Mouse (Mus musculus) heart, embryonic 10.5 days (tissue): ENCODE measurements around the gene Pcdh19. TPM values are rescaled to one million over a fixed set of nuclear protein-coding genes. Genes with fewer than 3 reads are reported as not detected.

ENCODE experiments used
- polyA plus RNA-seq: library from polyadenylated mRNA; unstranded; fragments of >200 nt; fragmentation: Nextera tagmentation; extraction: Ambion mirVana; gene quantifications from 2 replicates; pipeline ENCODE4 v1.2.1, GENCODE M21; 2016

The Pcdh19 gene
- polyA plus RNA-seq, 1 experiment from 2014 or later = 0.49 TPM

Other genes starting within 250 kb of the Pcdh19 start
- 0.13 TPM in 1 of 2 replicates, not detected in the other for gene Tnmd, start 162.0 kb upstream of the Pcdh19 start, polyA plus RNA-seq
- gene Tspan6, start 209.4 kb upstream of the Pcdh19 start, polyA plus RNA-seq = 152 and 157 TPM in 2 replicates
- gene Srpx2, start 219.4 kb upstream of the Pcdh19 start, polyA plus RNA-seq = 1.5 and 2.0 TPM in 2 replicates